38 mouse cellular contexts compared by ENCODE assay signal in genomic region chr17:55450943-55451342, GRCm38 (mm10). TPM values are rescaled to one million over a fixed set of nuclear protein-coding genes. Genes with fewer than 3 reads are reported as not detected.
"Had no signal": no experiment of that assay in that cellular context is flagged by ENCODE, and none has a peak within 500 bp of the region (broad histone marks: within the 10 kb centered on the region; RNA-seq: fewer than 3 reads in every experiment).

No protein-coding gene starts in this region.

- DNase-seq: heart, postnatal 10 days; heart, postnatal 14 days; heart, postnatal 36 days; heart, postnatal 4 days; kidney, adult 11 months; kidney, adult 18-20 months; kidney, adult 2 months; kidney, adult 8-10 months; kidney, adult 9 months; kidney, postnatal 10 days; kidney, postnatal 14 days; kidney, postnatal 25 days; kidney, postnatal 36 days; kidney, postnatal 4 days; layer of hippocampus, adult 9-11 months; layer of hippocampus, postnatal 36 days had no signal

- H3K9me3 ChIP-seq: heart, embryonic 10.5 days; heart, embryonic 12.5 days; heart, embryonic 13.5 days; heart, embryonic 15.5 days; hindbrain, embryonic 10.5 days; hindbrain, embryonic 12.5 days; hindbrain, embryonic 13.5 days; hindbrain, embryonic 15.5 days; intestine, embryonic 15.5 days; kidney, embryonic 15.5 days had no signal

- H3K36me3 ChIP-seq: heart, embryonic 10.5 days; heart, embryonic 12.5 days; heart, embryonic 13.5 days; heart, embryonic 15.5 days; hindbrain, embryonic 10.5 days; hindbrain, embryonic 12.5 days; hindbrain, embryonic 13.5 days; hindbrain, embryonic 15.5 days; intestine, embryonic 15.5 days; kidney, embryonic 15.5 days had no signal

- H3K9ac ChIP-seq: heart, embryonic 12.5 days; heart, embryonic 13.5 days; heart, embryonic 15.5 days; hindbrain, embryonic 12.5 days; hindbrain, embryonic 13.5 days; hindbrain, embryonic 14.5 days; hindbrain, embryonic 15.5 days; intestine, embryonic 15.5 days; kidney, embryonic 15.5 days had no signal

- ATAC-seq: hindbrain, embryonic 16.5 days; hindbrain, postnatal 0 days; inflammation-experienced regulatory T-cells, adult 6 months; intestine, embryonic 15.5 days; intestine, embryonic 16.5 days; intestine, postnatal 0 days had no signal

- H3K4me2 ChIP-seq: heart, embryonic 11.5 days; heart, embryonic 12.5 days; heart, embryonic 13.5 days; heart, embryonic 15.5 days; hindbrain, embryonic 12.5 days; hindbrain, embryonic 13.5 days; hindbrain, embryonic 14.5 days; hindbrain, embryonic 15.5 days; intestine, embryonic 15.5 days; kidney, embryonic 15.5 days had no signal

- H3K27me3 ChIP-seq: hindbrain, embryonic 12.5 days; hindbrain, embryonic 13.5 days; hindbrain, embryonic 15.5 days had no signal

- H3K27ac ChIP-seq: heart, embryonic 10.5 days; heart, embryonic 13.5 days; heart, embryonic 15.5 days; hindbrain, embryonic 10.5 days; hindbrain, embryonic 12.5 days; hindbrain, embryonic 13.5 days; hindbrain, embryonic 14.5 days; hindbrain, embryonic 15.5 days; hindbrain, postnatal 0 days; intestine, embryonic 15.5 days; kidney, embryonic 15.5 days; kidney, postnatal 0 days; layer of hippocampus, adult 2 months; left cerebral cortex, adult 2 months had no signal

- H3K4me3 ChIP-seq: heart, embryonic 10.5 days; heart, embryonic 12.5 days; heart, embryonic 13.5 days; heart, embryonic 15.5 days; hindbrain, embryonic 10.5 days; hindbrain, embryonic 12.5 days; hindbrain, embryonic 13.5 days; hindbrain, embryonic 15.5 days; intestine, embryonic 15.5 days; kidney, embryonic 15.5 days; layer of hippocampus, adult 2 months; left cerebral cortex, adult 2 months had no signal

- H3K4me1 ChIP-seq: heart, embryonic 10.5 days; intestine, embryonic 15.5 days had no signal

RNA-seq across cellular contexts. Expression of gene St6gal2, which starts 5.8 kb away (rescaled TPM):
- total RNA-seq: heart, postnatal 10 days; heart, postnatal 14 days; heart, postnatal 25 days; heart, postnatal 36 days; hematopoietic stem cell, adult 5-6 weeks had no signal
- polyA plus RNA-seq: inflammation-experienced regulatory T-cells, adult 6 months; kidney, adult 2 months had no signal
